Mouse (Mus musculus) C2C12 (cell line): ENCODE measurements around the gene Ly6c2.
"Not testable (repeated sequence)": the region's sequence is repeated elsewhere in the genome, so short reads cannot be mapped to it uniquely, and the experiment has no call there.

Source experiments
- CEBPB ChIP-seq: IDR thresholded peaks from one replicate; pipeline ENCODE4 v1.6.1; 2011; ENCODE audit warnings: low read depth, mild to moderate bottlenecking, control low read depth, moderate library complexity
- CTCF ChIP-seq: IDR thresholded peaks from one replicate; pipeline ENCODE4 v1.5.1; 2011; ENCODE audit not compliant: control insufficient read depth, insufficient read depth, insufficient read length
- FOSL1 ChIP-seq: IDR thresholded peaks from one replicate; pipeline ENCODE4 v1.8.0; 2011; ENCODE audit warnings: mild to moderate bottlenecking, low read length; ENCODE audit not compliant: poor library complexity, insufficient read depth, severe bottlenecking
- MAX ChIP-seq: IDR thresholded peaks from one replicate; pipeline ENCODE4 v1.6.1; 2011; ENCODE audit warnings: mild to moderate bottlenecking, control low read depth
- MYOG ChIP-seq: IDR thresholded peaks from one replicate; pipeline ENCODE4 v1.6.1; 2011; ENCODE audit not compliant: control insufficient read depth, insufficient read length; ENCODE audit errors: extremely low read depth
- USF1 ChIP-seq: IDR thresholded peaks from one replicate; pipeline ENCODE4 v1.6.1; 2011; ENCODE audit warnings: low read depth, mild to moderate bottlenecking, control low read depth, moderate library complexity

DNA sequence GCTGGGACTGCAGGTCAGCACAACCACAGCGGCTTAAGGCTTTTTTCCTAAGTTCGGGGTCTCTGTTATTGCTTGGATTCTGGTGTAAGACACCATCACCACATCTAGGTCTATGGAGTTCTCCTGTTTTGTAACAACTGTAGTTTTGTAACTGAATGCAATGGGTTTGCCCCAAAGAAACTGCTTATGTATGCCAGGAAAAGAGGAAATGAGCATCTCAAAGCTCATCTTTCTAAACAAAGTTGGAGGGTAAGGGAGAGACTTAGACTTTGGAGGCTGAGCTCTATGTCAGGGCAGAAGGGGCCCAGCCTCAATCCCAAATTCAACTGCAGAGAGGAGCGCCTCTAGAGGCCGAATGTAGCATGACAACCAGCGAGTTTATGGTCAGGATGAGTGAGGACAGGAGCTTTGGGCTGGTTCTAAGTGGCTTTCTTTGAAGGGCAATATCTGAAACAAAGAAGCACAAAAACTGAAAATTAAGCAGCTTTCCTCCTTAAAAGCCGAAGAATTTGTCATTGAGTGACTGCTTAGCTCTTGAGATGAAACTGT lies 30.1 kb upstream of the Ly6c2 start:
- TF ChIP-seq CTCF, MAX, MYOG, USF1, CEBPB, FOSL1: not testable (repeated sequence)
